Mouse (Mus musculus) CD4-positive helper T cell, adult 2 months (primary cell): ENCODE data around the gene Bcl2l14.
A peak's percentile ranks its signal among the peaks of the same experiment; 100 is the strongest.

ENCODE experiments used
- DNase-seq: peaks from one replicate; pipeline ENCODE4 v3.0.0-alpha.2; 2012; ENCODE audit warnings: low read depth, missing footprints, low spot score

Gene Bcl2l14

GRCm38 (mm10) chr6:134396018-134396417, at the start of gene Bcl2l14:
Gene Bcl2l14 (plus strand): TSS chr6:134396318.
- DNase-seq, result no peak

DNA sequence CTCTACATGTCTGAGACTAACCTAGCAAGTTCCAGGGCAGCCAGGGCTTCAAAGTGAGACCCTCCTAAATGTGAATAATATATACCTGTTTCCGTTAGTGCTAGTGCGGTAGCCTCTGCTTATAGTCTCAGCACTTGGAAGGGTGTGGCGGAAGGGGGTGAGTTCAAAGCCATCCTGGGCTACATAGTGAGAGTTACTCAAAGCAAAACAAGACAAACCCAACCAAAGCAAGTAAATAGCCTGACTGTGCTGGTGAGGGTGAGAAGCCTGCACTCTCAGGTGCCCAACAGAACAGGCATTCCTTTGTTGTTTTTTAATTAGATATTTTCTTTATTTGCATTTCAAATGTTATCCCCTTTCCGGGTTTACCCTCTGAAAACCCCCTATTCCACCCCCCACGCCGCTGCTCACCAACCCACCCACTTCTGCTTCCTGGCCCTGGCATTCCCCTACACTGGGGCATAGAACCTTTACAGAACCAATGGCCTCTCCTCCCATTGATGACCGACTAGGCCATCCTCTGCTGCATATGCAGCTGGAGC, 47.5 kb upstream of the Bcl2l14 start:
- peak; percentile 67 for DNase-seq

DNA sequence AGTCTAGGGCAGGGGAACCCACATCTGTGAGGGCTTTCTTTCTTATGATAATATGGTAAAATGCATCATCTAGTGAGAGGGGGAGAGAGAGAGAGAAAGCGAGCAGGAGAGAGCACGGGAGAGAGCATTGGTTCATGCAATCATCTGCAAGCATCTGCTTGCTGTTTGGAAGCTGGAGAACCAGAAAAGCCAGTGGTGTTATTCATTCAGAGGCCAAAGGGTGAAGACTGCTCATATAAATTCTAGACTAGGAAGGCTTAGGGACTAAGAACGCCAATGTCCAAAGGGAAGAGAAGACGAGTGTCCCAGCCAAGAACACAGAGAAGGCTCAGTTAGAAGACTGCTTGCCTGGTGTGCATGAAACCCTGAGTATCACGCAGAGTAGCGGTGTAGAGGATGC, 43.2 kb upstream of the Bcl2l14 start:
- no peak for DNase-seq

GRCm38 (mm10) chr6:134353751-134354150, 42.4 kb upstream of the Bcl2l14 start:
- DNase-seq, result no peak

- no peak for DNase-seq
Measured at GRCm38 (mm10) chr6:134357570-134357969, 38.5 kb upstream of the Bcl2l14 start.

DNA sequence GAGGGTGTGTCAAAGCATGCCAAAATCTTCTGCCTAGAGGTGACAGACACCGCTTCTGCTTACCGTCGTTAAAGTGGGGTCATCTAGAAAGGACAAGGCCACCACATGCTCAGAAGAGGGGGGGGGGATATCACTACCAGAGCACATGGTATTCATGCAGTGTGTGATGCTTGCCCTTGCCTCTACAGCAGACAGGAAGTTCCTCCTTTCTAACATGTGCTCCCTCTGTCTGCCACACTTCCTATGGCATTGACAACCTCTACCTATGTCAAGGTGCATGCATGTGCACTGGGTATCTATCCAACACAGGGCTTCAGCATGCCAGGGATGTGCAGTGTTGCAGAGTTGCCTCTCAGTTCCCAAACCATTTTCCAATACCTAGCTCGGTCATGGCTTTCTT, 36.0 kb upstream of the Bcl2l14 start:
- no peak for DNase-seq

DNA sequence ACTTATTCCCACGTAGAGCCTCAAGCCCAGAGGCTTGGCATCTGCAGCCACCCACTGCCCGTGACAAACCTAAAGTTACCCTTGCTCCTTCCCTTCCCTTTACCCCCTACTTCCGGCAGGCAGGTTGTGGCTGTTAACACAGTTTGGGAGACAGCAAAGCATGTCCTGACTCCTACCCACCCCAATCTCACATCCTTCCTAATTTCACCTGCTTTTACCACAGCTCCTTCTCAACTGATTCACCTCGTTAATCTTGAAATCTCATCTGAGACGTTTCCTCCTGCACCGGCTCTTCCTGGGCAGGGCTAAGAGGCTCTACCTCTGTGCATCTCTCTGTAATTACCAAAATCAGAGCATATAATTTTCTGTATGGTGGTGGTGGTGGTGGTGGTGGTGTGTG, 31.5 kb upstream of the Bcl2l14 start:
- DNase-seq, result peak; percentile 84

DNA sequence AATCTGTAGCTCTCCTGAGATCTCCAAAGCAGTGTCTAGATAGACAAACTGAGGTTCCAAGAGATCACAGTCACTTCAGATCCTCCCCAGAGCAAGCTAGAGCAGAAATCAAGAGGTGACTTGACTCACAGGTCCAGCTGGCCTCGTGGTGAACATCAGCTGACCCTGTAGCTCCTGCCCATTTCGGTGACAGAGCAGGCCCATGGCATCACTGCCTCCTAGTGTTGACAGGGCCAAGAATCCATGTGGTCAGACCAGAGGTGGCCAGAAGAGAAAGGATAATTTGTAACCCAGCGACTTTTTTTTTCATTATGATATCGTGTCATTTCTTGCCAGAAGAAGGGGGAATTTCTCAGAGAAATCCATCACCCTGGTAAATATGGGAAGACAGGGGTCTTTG, 30.2 kb upstream of the Bcl2l14 start:
- peak; percentile 52 for DNase-seq

DNA sequence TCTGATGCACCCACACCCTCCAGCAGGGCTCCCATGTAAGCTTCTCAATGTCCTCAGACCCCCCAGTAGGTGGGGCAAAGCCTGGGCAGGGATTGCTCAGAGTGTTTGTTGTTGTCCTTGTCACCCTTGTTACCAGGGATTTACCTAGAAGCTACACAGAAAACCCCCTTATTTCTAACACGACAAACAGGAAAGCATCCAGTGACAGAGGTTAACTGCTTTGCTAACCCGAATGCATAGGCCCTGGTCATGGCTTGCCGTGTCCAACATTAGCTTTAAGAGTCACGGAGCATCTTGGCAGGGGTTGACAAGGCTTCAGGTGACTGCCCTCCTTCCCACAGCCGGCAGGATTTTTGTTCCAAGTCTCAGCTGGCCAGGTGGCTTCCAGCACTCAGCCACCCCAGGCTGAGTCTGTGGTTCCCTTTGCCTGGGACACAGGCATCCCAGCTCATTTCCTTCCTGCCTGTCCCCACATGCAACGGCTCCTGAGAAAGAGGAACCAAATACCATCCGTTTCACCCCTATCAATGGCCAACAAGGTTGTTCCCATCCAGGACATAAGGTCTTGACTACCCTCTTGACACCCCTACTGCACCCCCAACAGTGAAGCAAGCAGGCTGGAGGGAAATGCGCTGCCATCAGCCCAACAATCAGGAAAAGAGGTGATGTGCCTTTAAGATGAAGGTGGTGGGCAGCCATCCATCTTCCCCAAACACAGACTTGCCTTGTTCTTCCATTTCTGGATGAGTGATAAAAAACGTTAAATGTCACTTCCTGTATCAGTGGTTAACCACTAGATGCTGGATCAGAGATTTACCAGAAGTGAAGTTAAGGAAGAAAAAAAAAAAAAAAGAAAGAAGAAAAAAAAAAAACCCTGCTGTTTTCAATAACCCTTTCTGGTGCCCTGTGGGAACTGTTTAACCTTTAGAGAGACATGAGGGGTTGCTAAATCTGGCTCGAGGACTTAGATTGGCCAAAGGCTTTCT, 29.5 kb upstream of the Bcl2l14 start:
- peak; percentile 78 for DNase-seq

GRCm38 (mm10) chr6:134367366-134368281, 28.5 kb upstream of the Bcl2l14 start:
- no peak for DNase-seq

DNA sequence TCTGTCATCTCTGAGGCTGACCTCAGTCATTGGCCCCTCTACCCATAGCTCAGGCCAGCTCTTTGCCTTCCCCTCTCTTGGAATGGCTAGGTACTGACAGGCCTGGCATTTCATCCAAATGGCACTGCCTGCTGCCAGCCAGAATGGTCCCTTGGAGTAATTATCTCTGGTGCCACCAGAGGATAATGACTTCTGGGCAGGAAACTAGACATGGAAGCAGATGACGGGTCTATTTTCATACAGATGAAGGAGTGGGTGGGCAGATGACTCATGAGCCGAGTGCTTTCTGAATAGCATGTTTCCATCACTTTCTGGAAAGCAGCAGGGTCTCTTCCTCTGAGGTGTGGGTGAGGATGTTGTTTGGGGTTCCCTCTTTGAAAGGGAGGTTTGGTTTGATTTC, 23.2 kb upstream of the Bcl2l14 start:
- peak; percentile 59 for DNase-seq

GRCm38 (mm10) chr6:134377201-134377600, 18.9 kb upstream of the Bcl2l14 start:
- DNase-seq, result no peak

DNA sequence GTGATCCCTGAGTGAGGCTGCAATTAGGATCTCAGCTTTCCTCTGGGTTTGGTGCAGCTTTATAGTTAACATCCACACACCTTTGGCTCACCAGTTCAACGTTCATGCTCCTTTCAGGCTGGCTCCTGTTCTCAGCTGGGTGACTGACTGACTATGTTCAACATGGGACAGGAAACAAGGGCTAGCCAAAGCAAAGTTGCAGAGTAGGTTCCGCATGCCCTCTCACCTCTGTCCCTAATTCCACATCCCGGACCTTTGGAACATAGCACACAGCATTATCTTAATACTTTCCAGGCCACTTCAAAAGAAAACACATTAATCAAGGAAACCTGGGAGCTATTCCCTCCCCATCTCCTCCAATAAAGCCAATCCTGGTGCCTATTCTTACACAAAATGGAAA, 18.3 kb upstream of the Bcl2l14 start:
- no peak for DNase-seq

DNA sequence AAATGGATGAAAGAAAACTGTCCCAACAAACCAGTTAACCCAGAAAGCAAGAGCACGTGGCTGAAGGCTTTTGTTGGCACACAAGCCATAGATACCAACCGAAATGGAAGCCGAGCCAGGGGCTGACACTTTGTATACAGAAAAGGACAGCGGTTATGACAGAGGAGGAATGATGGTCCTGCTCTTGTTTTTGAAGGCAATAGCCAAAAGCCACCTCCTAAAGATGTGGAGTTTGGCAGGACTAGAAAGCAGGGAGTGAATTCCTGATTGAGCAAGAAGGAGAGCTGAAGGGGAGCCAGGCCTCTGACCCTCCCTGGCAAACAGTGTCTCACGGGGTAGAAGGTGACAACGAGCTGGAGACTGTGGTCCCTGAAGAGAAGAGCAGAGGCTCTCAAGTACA, 14.7 kb upstream of the Bcl2l14 start:
- no peak for DNase-seq

- no peak for DNase-seq
Measured at GRCm38 (mm10) chr6:134385931-134386330, 10.2 kb upstream of the Bcl2l14 start.

DNA sequence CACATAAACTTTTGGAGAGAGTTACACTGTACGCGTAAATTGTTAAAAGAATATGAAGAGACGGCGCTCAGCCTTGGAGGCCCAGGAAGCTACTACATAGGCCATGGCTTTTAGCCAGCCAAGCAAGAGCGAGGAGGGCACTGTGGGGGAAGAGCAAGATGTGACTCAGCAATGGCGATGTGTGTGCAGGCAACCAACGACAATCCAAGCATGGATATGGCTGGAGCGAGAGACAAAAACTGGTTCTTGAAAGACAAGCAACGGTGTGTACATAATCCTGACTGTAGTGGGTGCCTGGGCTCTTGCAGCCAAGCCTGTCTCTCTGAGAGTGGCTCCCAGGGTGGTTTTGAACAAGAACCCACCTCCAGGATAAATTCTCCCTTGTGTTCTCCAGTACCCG, 8.7 kb upstream of the Bcl2l14 start:
- DNase-seq, result no peak

- DNase-seq, result no peak
Measured at GRCm38 (mm10) chr6:134388424-134389110, 7.6 kb upstream of the Bcl2l14 start.

DNA sequence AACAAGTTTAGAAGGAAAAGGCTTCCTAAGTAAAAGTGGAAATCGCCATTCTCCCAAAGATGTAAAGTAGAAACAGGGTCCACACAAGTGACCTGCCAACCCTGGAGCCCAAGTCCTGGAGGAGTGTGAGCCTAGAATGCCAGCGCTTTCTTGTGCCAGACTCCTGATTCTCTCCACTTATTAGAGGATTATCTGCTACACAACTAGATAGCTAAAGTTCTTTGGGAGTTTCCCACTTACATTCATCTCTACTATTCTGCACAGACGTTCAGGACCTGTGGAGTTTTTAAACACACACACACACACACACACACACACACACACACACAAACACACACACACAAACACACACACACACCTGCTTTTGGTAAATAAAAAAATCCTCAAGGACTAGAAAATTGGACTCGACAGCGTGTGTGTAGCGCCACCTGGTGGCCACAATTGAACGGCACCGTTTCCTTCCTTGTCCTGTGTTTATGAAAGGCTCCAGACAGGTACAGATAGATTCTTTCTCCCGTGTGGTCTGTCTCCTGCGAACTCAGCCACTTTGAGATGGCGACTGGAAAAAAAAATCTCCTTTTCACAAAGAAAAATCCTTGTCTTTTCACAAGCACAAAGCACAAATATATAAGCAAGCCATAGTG, 6.7 kb upstream of the Bcl2l14 start:
- peak; percentile 78 for DNase-seq

- DNase-seq, result no peak
Measured at GRCm38 (mm10) chr6:134389917-134390316, 6.2 kb upstream of the Bcl2l14 start.

GRCm38 (mm10) chr6:134390837-134391236, 5.3 kb upstream of the Bcl2l14 start:
- no peak for DNase-seq
